In the genomic region with DNA sequence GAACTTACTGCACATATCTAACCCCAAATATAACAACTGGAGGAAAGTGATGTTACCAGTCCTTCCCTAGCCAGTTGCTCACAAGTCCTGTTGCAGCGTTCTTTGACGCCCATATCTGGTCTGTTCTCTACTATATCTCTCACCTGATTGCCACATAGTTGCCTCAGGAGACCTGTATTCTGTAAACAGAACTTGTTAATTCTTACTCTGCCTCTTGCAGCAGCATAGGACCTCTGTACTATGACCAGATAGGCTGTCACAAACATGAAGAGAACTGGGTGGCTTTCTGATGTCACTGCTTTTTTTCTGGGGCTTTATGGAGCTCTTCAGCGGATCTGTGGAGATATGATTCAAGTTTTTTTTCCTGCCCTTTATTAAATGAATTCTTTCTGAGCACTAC, we compare ENCODE assay signal across 36 mouse cellular contexts. TPM values are rescaled to one million over a fixed set of nuclear protein-coding genes. Genes with fewer than 3 reads are reported as not detected.
"Had no signal": no experiment of that assay in that cellular context is flagged by ENCODE, and none has a peak within 500 bp of the region (broad histone marks: within the 10 kb centered on the region; RNA-seq: fewer than 3 reads in every experiment).

No protein-coding gene starts in this region.

- ATAC-seq: forebrain, embryonic 13.5 days; forebrain, embryonic 14.5 days; forebrain, embryonic 15.5 days; forebrain, embryonic 16.5 days; forebrain, postnatal 0 days had no signal

- H3K4me3 ChIP-seq: embryonic facial prominence, embryonic 10.5 days; embryonic facial prominence, embryonic 12.5 days; embryonic facial prominence, embryonic 13.5 days; embryonic facial prominence, embryonic 15.5 days; erythroblast, embryonic 14.5 days; forebrain, embryonic 10.5 days; forebrain, embryonic 12.5 days; forebrain, embryonic 13.5 days; forebrain, embryonic 15.5 days; gastrocnemius, adult 2 months had no signal

- H3K9ac ChIP-seq: embryonic facial prominence, embryonic 12.5 days; embryonic facial prominence, embryonic 13.5 days; embryonic facial prominence, embryonic 15.5 days; forebrain, embryonic 12.5 days; forebrain, embryonic 13.5 days; forebrain, embryonic 15.5 days; forebrain, postnatal 0 days had no signal

- H3K27ac ChIP-seq: embryonic facial prominence, embryonic 10.5 days; embryonic facial prominence, embryonic 12.5 days; embryonic facial prominence, embryonic 13.5 days; embryonic facial prominence, embryonic 15.5 days; forebrain, embryonic 10.5 days; forebrain, embryonic 12.5 days; forebrain, embryonic 13.5 days; forebrain, embryonic 15.5 days; gastrocnemius, adult 2 months had no signal

- H3K9me3 ChIP-seq: embryonic facial prominence, embryonic 10.5 days; embryonic facial prominence, embryonic 12.5 days; embryonic facial prominence, embryonic 13.5 days; embryonic facial prominence, embryonic 15.5 days; forebrain, embryonic 10.5 days; forebrain, embryonic 12.5 days; forebrain, embryonic 13.5 days; forebrain, embryonic 15.5 days had no signal

- H3K4me1 ChIP-seq: embryonic facial prominence, embryonic 10.5 days; embryonic facial prominence, embryonic 12.5 days; embryonic facial prominence, embryonic 13.5 days; embryonic facial prominence, embryonic 15.5 days; forebrain, embryonic 10.5 days; forebrain, embryonic 12.5 days; forebrain, embryonic 13.5 days; forebrain, embryonic 15.5 days had no signal

- DNase-seq: cerebellum, adult 18-20 months; cerebellum, adult 2 months; cerebellum, adult 8-10 months; cerebellum, adult 9-10 months; cerebellum, adult 9-11 months; cerebellum, postnatal 10 days; cerebellum, postnatal 14 days; cerebellum, postnatal 25 days; cerebellum, postnatal 36 days; embryo, embryonic 11 days; forebrain, postnatal 0 days; gastrocnemius, adult 2 months; gastrocnemius, postnatal 10 days; gastrocnemius, postnatal 14 days; gastrocnemius, postnatal 25 days; gastrocnemius, postnatal 36 days; heart, adult 11 months had no signal

- H3K4me2 ChIP-seq: embryonic facial prominence, embryonic 12.5 days; embryonic facial prominence, embryonic 13.5 days; embryonic facial prominence, embryonic 15.5 days; forebrain, embryonic 12.5 days; forebrain, embryonic 13.5 days; forebrain, embryonic 15.5 days had no signal

- H3K27me3 ChIP-seq: embryonic facial prominence, embryonic 12.5 days; embryonic facial prominence, embryonic 13.5 days; embryonic facial prominence, embryonic 15.5 days; forebrain, embryonic 12.5 days; forebrain, embryonic 13.5 days; forebrain, embryonic 15.5 days had no signal

- H3K36me3 ChIP-seq: embryonic facial prominence, embryonic 10.5 days; embryonic facial prominence, embryonic 12.5 days; embryonic facial prominence, embryonic 13.5 days; embryonic facial prominence, embryonic 15.5 days; forebrain, embryonic 10.5 days; forebrain, embryonic 12.5 days; forebrain, embryonic 15.5 days had no signal

RNA-seq across cellular contexts. Expression of a gene that starts 29.0 kb away (rescaled TPM):
- total RNA-seq: common myeloid progenitor, adult 5-6 weeks; forebrain, postnatal 0 days; gastrocnemius, adult 18-20 months; gastrocnemius, adult 2 months; gastrocnemius, adult 8-10 months; gastrocnemius, postnatal 10 days; gastrocnemius, postnatal 14 days; gastrocnemius, postnatal 25 days; gastrocnemius, postnatal 36 days; gastrocnemius, postnatal 4 days; granulocyte monocyte progenitor cell, adult 5-6 weeks had no signal
- polyA plus RNA-seq: embryonic facial prominence, embryonic 11.5 days; embryonic facial prominence, embryonic 13.5 days; embryonic facial prominence, embryonic 14.5 days; embryonic facial prominence, embryonic 15.5 days; erythroblast, embryonic 14.5 days; forebrain, embryonic 10.5 days; forebrain, embryonic 11.5 days; forebrain, embryonic 12.5 days; forebrain, embryonic 13.5 days; forebrain, embryonic 14.5 days; forebrain, embryonic 15.5 days; forebrain, embryonic 16.5 days; forebrain, postnatal 0 days had no signal

RNA-seq across cellular contexts. Expression of a gene that starts 32.8 kb away (rescaled TPM):
- total RNA-seq: gastrocnemius, adult 18-20 months; gastrocnemius, adult 2 months; gastrocnemius, adult 8-10 months; gastrocnemius, postnatal 36 days had no signal

RNA-seq across cellular contexts. Expression of a gene that starts 33.0 kb away (rescaled TPM):
- total RNA-seq: gastrocnemius, adult 18-20 months; gastrocnemius, postnatal 36 days had no signal

RNA-seq across cellular contexts. Expression of a gene that starts 33.0 kb away (rescaled TPM):
- total RNA-seq: common myeloid progenitor, adult 5-6 weeks; gastrocnemius, adult 18-20 months; gastrocnemius, adult 2 months; gastrocnemius, adult 8-10 months; gastrocnemius, postnatal 14 days; gastrocnemius, postnatal 25 days; gastrocnemius, postnatal 36 days; gastrocnemius, postnatal 4 days had no signal
- polyA plus RNA-seq: embryonic facial prominence, embryonic 11.5 days; erythroblast, embryonic 14.5 days; forebrain, embryonic 14.5 days had no signal

RNA-seq across cellular contexts. Expression of a gene that starts 40.2 kb away (rescaled TPM):
- total RNA-seq: common myeloid progenitor, adult 5-6 weeks; granulocyte monocyte progenitor cell, adult 5-6 weeks had no signal
- polyA plus RNA-seq: erythroblast, embryonic 14.5 days had no signal
